Mouse (Mus musculus): Measurements from ENCODE around the gene Srgn.

GRCm38 (mm10) chr10:62511528-62511927, 15.7 kb downstream of the Srgn start:
- no peak for TF ChIP-seq CTCF (IDR thresholded peaks at IDR 0.05; ENCODE audit: insufficient read depth, low read depth, low read length)
- no peak for TF ChIP-seq POLR2A (IDR thresholded peaks at IDR 0.05; ENCODE audit: insufficient read depth, low read depth, low read length)

Measured in olfactory bulb, adult 2 months (tissue).